Mouse (Mus musculus): ENCODE results near the gene Xrra1.

- TF ChIP-seq POLR2A (IDR thresholded peaks at IDR 0.05; ENCODE audit: insufficient read depth, low read depth, low read length), result no peak
- TF ChIP-seq CTCF (IDR thresholded peaks at IDR 0.05; ENCODE audit: insufficient read depth, low read depth, low read length), result no peak
These were observed 32.6 kb downstream of the Xrra1 start for GRCm38 (mm10) chr7:99891471-99891870.
